ENCODE assay signal across 30 mouse cellular contexts in genomic region chr13:32975710-32976109, GRCm38 (mm10). TPM values are rescaled to one million over a fixed set of nuclear protein-coding genes. Genes with fewer than 3 reads are reported as not detected.
DNase-seq lines count a peak whose midpoint lies in the region; ATAC-seq lines count a peak whose summit lies in the region.
"Had no signal": no experiment of that assay in that cellular context is flagged by ENCODE, and none has a peak within 500 bp of the region (broad histone marks: within the 10 kb centered on the region; RNA-seq: fewer than 3 reads in every experiment).

No protein-coding gene starts in this region.

- no peak overlapping the region for H3K9ac ChIP-seq in liver, embryonic 15.5 days
- H3K9ac ChIP-seq in liver, embryonic 11.5 days (ENCODE audit: low read depth, low read length): no peak overlapping the region
- H3K9ac ChIP-seq: embryonic facial prominence, embryonic 15.5 days; forebrain, embryonic 12.5 days; forebrain, postnatal 0 days; hindbrain, embryonic 12.5 days; intestine, embryonic 15.5 days; midbrain, embryonic 15.5 days; neural tube, embryonic 15.5 days had no signal

- no peak for ATAC-seq in liver, embryonic 15.5 days (ENCODE audit: insufficient read depth)
- no peak for ATAC-seq in liver, embryonic 11.5 days (replicated peaks; ENCODE audit: low FRiP score)
- ATAC-seq: CD4-positive, CD25-positive, alpha-beta regulatory T cell, adult 4 months; forebrain, postnatal 0 days; hindbrain, postnatal 0 days; intestine, embryonic 15.5 days; midbrain, embryonic 15.5 days had no signal

- H3K4me2 ChIP-seq in liver, embryonic 15.5 days: no peak overlapping the region
- H3K4me2 ChIP-seq in liver, embryonic 11.5 days: no peak overlapping the region
- H3K4me2 ChIP-seq: embryonic facial prominence, embryonic 15.5 days; forebrain, embryonic 12.5 days; hindbrain, embryonic 12.5 days; intestine, embryonic 15.5 days; midbrain, embryonic 15.5 days; neural tube, embryonic 15.5 days had no signal

- no peaks in the 10 kb centered on the region for H3K9me3 ChIP-seq in liver, embryonic 15.5 days (replicated peaks)
- H3K9me3 ChIP-seq in liver, embryonic 11.5 days (ENCODE audit: control insufficient read depth, low read length): no peaks in the 10 kb centered on the region
- H3K9me3 ChIP-seq: embryonic facial prominence, embryonic 10.5 days; embryonic facial prominence, embryonic 15.5 days; forebrain, embryonic 12.5 days; hindbrain, embryonic 12.5 days; intestine, embryonic 15.5 days; midbrain, embryonic 10.5 days; midbrain, embryonic 15.5 days; neural tube, embryonic 15.5 days had no signal

- DNase-seq in heart, adult 11 months: peak; percentile 87
- DNase-seq in heart, postnatal 14 days: no peak
- no peak for DNase-seq in liver, embryonic 11.5 days (ENCODE audit: low spot score)
- DNase-seq in ovary, adult 18-20 months (ENCODE audit: low spot score): peak; percentile 75
- DNase-seq in ovary, postnatal 14 days (ENCODE audit: low spot score): no peak
- DNase-seq in right cerebral cortex, postnatal 4 days: no peak
- DNase-seq: cerebellum, adult 8-10 months; cerebellum, postnatal 25 days; forebrain, postnatal 0 days; heart, postnatal 36 days; kidney, adult 8-10 months; layer of hippocampus, postnatal 36 days; left cerebral cortex, postnatal 4 days; thymus, postnatal 4 days had no signal

- H3K4me3 ChIP-seq in liver, embryonic 15.5 days (replicated peaks): no peak overlapping the region
- no peak overlapping the region for H3K4me3 ChIP-seq in liver, embryonic 11.5 days (ENCODE audit: low read depth, low read length)
- H3K4me3 ChIP-seq: embryonic facial prominence, embryonic 10.5 days; embryonic facial prominence, embryonic 15.5 days; forebrain, embryonic 12.5 days; hindbrain, embryonic 12.5 days; intestine, embryonic 15.5 days; midbrain, embryonic 10.5 days; midbrain, embryonic 15.5 days; neural tube, embryonic 15.5 days had no signal

- H3K4me1 ChIP-seq in liver, embryonic 15.5 days (replicated peaks): peaks cover 25% of the 10 kb centered on the region
- H3K4me1 ChIP-seq in liver, embryonic 11.5 days (replicated peaks; ENCODE audit: control insufficient read depth, insufficient read depth, low read length): peaks cover 6% of the 10 kb centered on the region; the same call in 1 of the 2 replicates
- H3K4me1 ChIP-seq: embryonic facial prominence, embryonic 10.5 days; embryonic facial prominence, embryonic 15.5 days; forebrain, embryonic 12.5 days; hindbrain, embryonic 12.5 days; intestine, embryonic 15.5 days; midbrain, embryonic 10.5 days; midbrain, embryonic 15.5 days; neural tube, embryonic 15.5 days had no signal

- intact Hi-C loops in heart, postnatal 14 days (cut with DNase I): no loop called here

- 54% methylated on average over 2 of the region's 2 CpGs for WGBS in liver, embryonic 15.5 days (ENCODE audit: insufficient replicate concordance)
- WGBS in liver, embryonic 11.5 days: 65% methylated on average over 2 of the region's 2 CpGs

- H3K27me3 ChIP-seq in liver, embryonic 15.5 days: no peaks in the 10 kb centered on the region
- H3K27me3 ChIP-seq in liver, embryonic 11.5 days (replicated peaks; ENCODE audit: control insufficient read depth, insufficient read depth, low read length): no peaks in the 10 kb centered on the region
- H3K27me3 ChIP-seq: embryonic facial prominence, embryonic 15.5 days; forebrain, embryonic 12.5 days; hindbrain, embryonic 12.5 days; intestine, embryonic 15.5 days; midbrain, embryonic 15.5 days; neural tube, embryonic 15.5 days had no signal

- 0 out of 2 replicates have a peak overlapping the region, but pooled peaks have one; percentile 14 for H3K27ac ChIP-seq in liver, embryonic 15.5 days (replicated peaks)
- no peak overlapping the region for H3K27ac ChIP-seq in liver, embryonic 11.5 days (ENCODE audit: low read depth, low read length)
- H3K27ac ChIP-seq: embryonic facial prominence, embryonic 10.5 days; embryonic facial prominence, embryonic 15.5 days; forebrain, embryonic 12.5 days; hindbrain, embryonic 12.5 days; hindbrain, postnatal 0 days; intestine, embryonic 15.5 days; kidney, postnatal 0 days; midbrain, embryonic 10.5 days; midbrain, embryonic 15.5 days; neural tube, embryonic 15.5 days had no signal

- H3K36me3 ChIP-seq in liver, embryonic 15.5 days (replicated peaks): 0 out of 2 replicates have a peak, but pooled peaks cover 12% of the 10 kb centered on the region
- H3K36me3 ChIP-seq in liver, embryonic 11.5 days (ENCODE audit: control insufficient read depth, insufficient read depth, low read length): no peaks in the 10 kb centered on the region
- H3K36me3 ChIP-seq: embryonic facial prominence, embryonic 10.5 days; embryonic facial prominence, embryonic 15.5 days; forebrain, embryonic 12.5 days; hindbrain, embryonic 12.5 days; intestine, embryonic 15.5 days; midbrain, embryonic 10.5 days; midbrain, embryonic 15.5 days; neural tube, embryonic 15.5 days had no signal

RNA-seq across cellular contexts. Expression of gene Serpinb6b, which starts 10.7 kb away (rescaled TPM):
- total RNA-seq in heart, postnatal 14 days (2021): 10 to 100 TPM; 24.9 to 27.8 TPM
- polyA plus RNA-seq in liver, embryonic 15.5 days (2015; fragmentation: Nextera tagmentation; extraction: Ambion mirVana): 4.6 and 5.4 TPM in 2 replicates
- 3.8 and 6.4 TPM in 2 replicates for polyA plus RNA-seq in liver, embryonic 11.5 days (2014; fragmentation: Nextera tagmentation; extraction: Ambion mirVana)

RNA-seq across cellular contexts. Expression of gene Serpinb9, which starts 27.3 kb away (rescaled TPM):
- 1 to 10 TPM; 7.8 to 8.6 TPM for total RNA-seq in heart, postnatal 14 days (2021)
- 1.8 and 1.9 TPM in 2 replicates for polyA plus RNA-seq in liver, embryonic 15.5 days (2015; fragmentation: Nextera tagmentation; extraction: Ambion mirVana)
- 3.2 and 3.4 TPM in 2 replicates for polyA plus RNA-seq in liver, embryonic 11.5 days (2014; fragmentation: Nextera tagmentation; extraction: Ambion mirVana)

RNA-seq across cellular contexts. Expression of gene Serpinb9b, which starts 51.5 kb away (rescaled TPM):
- total RNA-seq in heart, postnatal 14 days (2021): under 1 TPM; 0.12 to 0.41 TPM
- polyA plus RNA-seq in liver, embryonic 15.5 days (2015; fragmentation: Nextera tagmentation; extraction: Ambion mirVana): not detected in 2 replicates
- not detected in 2 replicates for polyA plus RNA-seq in liver, embryonic 11.5 days (2014; fragmentation: Nextera tagmentation; extraction: Ambion mirVana)
- total RNA-seq: gastrocnemius, adult 8-10 months; hindbrain, postnatal 0 days; layer of hippocampus, postnatal 36 days; megakaryocyte progenitor cell, adult 5-6 weeks had no signal
- polyA plus RNA-seq: embryonic facial prominence, embryonic 10.5 days; midbrain, embryonic 10.5 days; small intestine, adult 2 months; stomach, embryonic 14.5 days had no signal

Comparison
In these comparisons a context has a peak if more than half of its experiments do, and no peak if none do; other contexts are left out.
1. DNase-seq: peak in heart, adult 11 months (single experiment) and ovary, adult 18-20 months (single experiment); none in heart, postnatal 14 days (0 of 2), liver, embryonic 11.5 days (single experiment), ovary, postnatal 14 days (single experiment) and right cerebral cortex, postnatal 4 days (single experiment).